Mouse (Mus musculus): Measurements from ENCODE around the gene Fam131c. TPM values are rescaled to one million over a fixed set of nuclear protein-coding genes. Genes with fewer than 3 reads are reported as not detected.

Gene Fam131c
- polyA plus RNA-seq, 1 experiment from 2014 or later: 49.8 TPM

GRCm38 (mm10) chr4:141389366-141390150 lies 21.5 kb downstream of the Fam131c start:
- Histone ChIP-seq H3K4me1 (ENCODE audit: control insufficient read depth, insufficient read depth, low read depth, low read length) (no peaks in the 10 kb centered on the region), H3K4me2 (ENCODE audit: low read length) (no peak overlapping the region), H3K9ac (ENCODE audit: low read depth, low read length) (no peak overlapping the region), H3K36me3 (ENCODE audit: control insufficient read depth, insufficient read depth, low read length) (no peaks in the 10 kb centered on the region), H3K27me3 (replicated peaks; ENCODE audit: control insufficient read depth, insufficient read depth, low read length) (0 out of 2 replicates have a peak, but pooled peaks cover 2% of the 10 kb centered on the region), H3K27ac (ENCODE audit: low read depth, low read length) (no peak overlapping the region), H3K4me3 (ENCODE audit: low read length) (no peak overlapping the region), H3K9me3 (ENCODE audit: control insufficient read depth, low read length) (no peaks in the 10 kb centered on the region)
- no peak for ATAC-seq
- 72% methylated on average over 18 of the region's 18 CpGs for whole genome bisulfite sequencing

GRCm38 (mm10) chr4:141391293-141391692 lies 23.3 kb downstream of the Fam131c start:
- no peak for ATAC-seq
- 79% methylated on average over 11 of the region's 12 CpGs for WGBS
- H3K9me3 ChIP-seq (ENCODE audit: control insufficient read depth, low read length): no peaks in the 10 kb centered on the region

GRCm38 (mm10) chr4:141394751-141395150 lies 26.7 kb downstream of the Fam131c start:
- H3K27ac ChIP-seq (ENCODE audit: low read depth, low read length): no peak overlapping the region
- WGBS: 22% methylated on average over 16 of the region's 16 CpGs
- H3K4me2 ChIP-seq (ENCODE audit: low read length): peak overlapping the region; percentile 19
- no peak overlapping the region for H3K4me3 ChIP-seq (ENCODE audit: low read length)
- H3K9me3 ChIP-seq (ENCODE audit: control insufficient read depth, low read length): no peaks in the 10 kb centered on the region
- H3K9ac ChIP-seq (ENCODE audit: low read depth, low read length): no peak overlapping the region
- no peaks in the 10 kb centered on the region for H3K4me1 ChIP-seq (ENCODE audit: control insufficient read depth, insufficient read depth, low read depth, low read length)
- ATAC-seq: no peak
- no peaks in the 10 kb centered on the region for H3K27me3 ChIP-seq (replicated peaks; ENCODE audit: control insufficient read depth, insufficient read depth, low read length)
- no peaks in the 10 kb centered on the region for H3K36me3 ChIP-seq (ENCODE audit: control insufficient read depth, insufficient read depth, low read length)

More at GRCm38 (mm10) chr4:141391293-141391692, 23.3 kb downstream of the Fam131c start:
- Histone ChIP-seq H3K9ac (ENCODE audit: low read depth, low read length) (no peak overlapping the region), H3K27ac (ENCODE audit: low read depth, low read length) (no peak overlapping the region), H3K4me2 (ENCODE audit: low read length) (no peak overlapping the region), H3K4me1 (ENCODE audit: control insufficient read depth, insufficient read depth, low read depth, low read length) (no peaks in the 10 kb centered on the region), H3K27me3 (replicated peaks; ENCODE audit: control insufficient read depth, insufficient read depth, low read length) (no peaks in the 10 kb centered on the region), H3K4me3 (ENCODE audit: low read length) (no peak overlapping the region), H3K36me3 (ENCODE audit: control insufficient read depth, insufficient read depth, low read length) (no peaks in the 10 kb centered on the region)

GRCm38 (mm10) chr4:141397861-141398260 lies 29.8 kb downstream of the Fam131c start:
- Histone ChIP-seq H3K9me3 (ENCODE audit: control insufficient read depth, low read length) (no peaks in the 10 kb centered on the region), H3K4me1 (ENCODE audit: control insufficient read depth, insufficient read depth, low read depth, low read length) (no peaks in the 10 kb centered on the region), H3K4me3 (ENCODE audit: low read length) (no peak overlapping the region), H3K4me2 (ENCODE audit: low read length) (no peak overlapping the region), H3K27ac (ENCODE audit: low read depth, low read length) (no peak overlapping the region), H3K9ac (ENCODE audit: low read depth, low read length) (no peak overlapping the region), H3K27me3 (replicated peaks; ENCODE audit: control insufficient read depth, insufficient read depth, low read length) (no peaks in the 10 kb centered on the region), H3K36me3 (ENCODE audit: control insufficient read depth, insufficient read depth, low read length) (no peaks in the 10 kb centered on the region)
- WGBS: 83% methylated on average over 11 of the region's 12 CpGs
- ATAC-seq: no peak

- Histone ChIP-seq H3K27me3 (replicated peaks; ENCODE audit: control insufficient read depth, insufficient read depth, low read length) (no peaks in the 10 kb centered on the region), H3K9ac (ENCODE audit: low read depth, low read length) (no peak within 1 kb of the TSS), H3K36me3 (ENCODE audit: control insufficient read depth, insufficient read depth, low read length) (no peaks in the 10 kb centered on the region), H3K4me2 (ENCODE audit: low read length) (no peak within 1 kb of the TSS), H3K27ac (ENCODE audit: low read depth, low read length) (no peak within 1 kb of the TSS), H3K4me1 (ENCODE audit: control insufficient read depth, insufficient read depth, low read depth, low read length) (no peaks in the 10 kb centered on the region), H3K9me3 (ENCODE audit: control insufficient read depth, low read length) (no peaks in the 10 kb centered on the region), H3K4me3 (ENCODE audit: low read length) (no peak within 1 kb of the TSS)
- WGBS: 67% methylated on average over 12 of the region's 12 CpGs
- no peak for ATAC-seq
Observed at GRCm38 (mm10) chr4:141398545-141398944, 30.5 kb downstream of the Fam131c start, which contains the start of gene Clcnka. Gene Clcnka, minus strand, starts transcription at chr4:141398724.

- Histone ChIP-seq H3K4me1 (ENCODE audit: control insufficient read depth, insufficient read depth, low read depth, low read length) (no peaks in the 10 kb centered on the region), H3K9me3 (ENCODE audit: control insufficient read depth, low read length) (no peaks in the 10 kb centered on the region), H3K27ac (ENCODE audit: low read depth, low read length) (no peak overlapping the region), H3K4me3 (ENCODE audit: low read length) (no peak overlapping the region), H3K9ac (ENCODE audit: low read depth, low read length) (no peak overlapping the region), H3K36me3 (ENCODE audit: control insufficient read depth, insufficient read depth, low read length) (no peaks in the 10 kb centered on the region), H3K4me2 (ENCODE audit: low read length) (no peak overlapping the region), H3K27me3 (replicated peaks; ENCODE audit: control insufficient read depth, insufficient read depth, low read length) (0 out of 2 replicates have a peak, but pooled peaks cover 2% of the 10 kb centered on the region)
- no peak for ATAC-seq
- 90% methylated on average over 15 of the region's 15 CpGs for WGBS
Observed at GRCm38 (mm10) chr4:141400171-141400570, 32.2 kb downstream of the Fam131c start.

GRCm38 (mm10) chr4:141404518-141405313 lies 36.7 kb downstream of the Fam131c start:
- H3K4me1 ChIP-seq (ENCODE audit: control insufficient read depth, insufficient read depth, low read depth, low read length): no peaks in the 10 kb centered on the region
- no peak overlapping the region for H3K4me3 ChIP-seq (ENCODE audit: low read length)
- peak overlapping the region; percentile 31 for H3K9ac ChIP-seq (ENCODE audit: low read depth, low read length)
- no peaks in the 10 kb centered on the region for H3K9me3 ChIP-seq (ENCODE audit: control insufficient read depth, low read length)
- ATAC-seq: peak; percentile 90
- WGBS: 16% methylated on average over 15 of the region's 15 CpGs
- no peaks in the 10 kb centered on the region for H3K36me3 ChIP-seq (ENCODE audit: control insufficient read depth, insufficient read depth, low read length)
- H3K27me3 ChIP-seq (replicated peaks; ENCODE audit: control insufficient read depth, insufficient read depth, low read length): 0 out of 2 replicates have a peak, but pooled peaks cover 2% of the 10 kb centered on the region
- H3K27ac ChIP-seq (ENCODE audit: low read depth, low read length): no peak overlapping the region
- peak overlapping the region; percentile 44 for H3K4me2 ChIP-seq (ENCODE audit: low read length)

- Histone ChIP-seq H3K9me3 (ENCODE audit: control insufficient read depth, low read length) (no peaks in the 10 kb centered on the region), H3K27ac (ENCODE audit: low read depth, low read length) (no peak overlapping the region), H3K9ac (ENCODE audit: low read depth, low read length) (no peak overlapping the region), H3K4me3 (ENCODE audit: low read length) (no peak overlapping the region), H3K4me1 (ENCODE audit: control insufficient read depth, insufficient read depth, low read depth, low read length) (no peaks in the 10 kb centered on the region), H3K4me2 (ENCODE audit: low read length) (no peak overlapping the region), H3K36me3 (ENCODE audit: control insufficient read depth, insufficient read depth, low read length) (no peaks in the 10 kb centered on the region), H3K27me3 (replicated peaks; ENCODE audit: control insufficient read depth, insufficient read depth, low read length) (0 out of 2 replicates have a peak, but pooled peaks cover 2% of the 10 kb centered on the region)
- WGBS: 85% methylated on average over 3 of the region's 3 CpGs
- no peak for ATAC-seq
Observed at GRCm38 (mm10) chr4:141405314-141405622, 37.2 kb downstream of the Fam131c start.
